Mouse (Mus musculus): ENCODE data around the gene Stk39. TPM values are rescaled to one million over a fixed set of nuclear protein-coding genes. Genes with fewer than 3 reads are reported as not detected.

The Stk39 gene
- polyA plus RNA-seq, 1 experiment from 2014 or later = 5.9 TPM

DNA sequence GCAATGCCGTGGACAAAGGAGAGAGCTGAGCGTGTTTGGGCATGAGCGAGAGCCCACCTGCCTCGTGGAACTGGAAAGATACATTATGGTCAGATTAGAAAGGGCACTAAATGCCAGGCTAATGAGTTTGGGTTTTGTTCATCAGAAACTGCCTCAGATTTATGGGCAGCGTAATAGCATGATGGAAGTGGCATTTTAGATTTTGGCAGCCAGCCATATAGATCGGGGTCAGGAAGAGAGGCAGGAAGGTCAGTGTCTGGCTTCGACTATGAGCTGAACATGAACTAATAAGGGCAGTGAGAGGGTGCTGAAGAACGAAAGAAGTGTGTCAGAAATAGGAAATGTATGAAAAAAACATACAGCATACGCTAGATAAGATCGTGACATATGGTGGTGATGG, 300.8 kb downstream of the Stk39 start:
- Histone ChIP-seq H3K4me2 (no peak overlapping the region), H3K9ac (no peak overlapping the region), H3K4me3 (no peak overlapping the region), H3K27ac (no peak overlapping the region), H3K4me1 (no peaks in the 10 kb centered on the region), H3K27me3 (replicated peaks) (no peaks in the 10 kb centered on the region), H3K36me3 (no peaks in the 10 kb centered on the region), H3K9me3 (replicated peaks) (no peaks in the 10 kb centered on the region)
- WGBS (ENCODE audit: insufficient replicate concordance) = 73% methylated on average over 10 of the region's 10 CpGs
- no peak for ATAC-seq

DNA sequence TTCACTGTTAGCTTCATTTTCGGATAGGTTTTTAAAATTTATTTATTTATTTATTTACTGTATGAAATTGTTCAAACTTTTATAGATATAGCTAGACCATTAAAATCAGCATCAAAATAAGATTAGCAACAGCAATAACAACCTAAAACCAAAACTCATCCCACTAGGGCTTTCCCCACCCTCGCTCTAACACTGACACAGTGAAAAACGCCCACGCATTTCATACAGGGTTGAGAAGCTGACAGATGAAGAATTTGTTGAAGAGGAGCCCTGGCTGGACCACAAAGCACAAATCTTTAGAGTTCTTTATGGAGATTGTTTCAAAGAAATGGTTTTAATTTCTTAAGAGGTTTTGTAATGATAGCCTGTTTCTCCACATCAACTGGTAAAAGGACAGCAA, 310.1 kb downstream of the Stk39 start:
- no peak overlapping the region for H3K9ac ChIP-seq
- no peaks in the 10 kb centered on the region for H3K4me1 ChIP-seq
- H3K27me3 ChIP-seq (replicated peaks) = no peaks in the 10 kb centered on the region
- no peaks in the 10 kb centered on the region for H3K36me3 ChIP-seq
- 57% methylated on average over 4 of the region's 4 CpGs for WGBS (ENCODE audit: insufficient replicate concordance)
- no peak overlapping the region for H3K4me2 ChIP-seq
- H3K9me3 ChIP-seq (replicated peaks) = no peaks in the 10 kb centered on the region
- ATAC-seq = no peak
- no peak overlapping the region for H3K27ac ChIP-seq
- H3K4me3 ChIP-seq = no peak overlapping the region

- H3K36me3 ChIP-seq = no peaks in the 10 kb centered on the region
- H3K27ac ChIP-seq = no peak overlapping the region
- H3K9me3 ChIP-seq (replicated peaks) = no peaks in the 10 kb centered on the region
- no peak overlapping the region for H3K4me3 ChIP-seq
- H3K27me3 ChIP-seq (replicated peaks) = no peaks in the 10 kb centered on the region
- H3K4me2 ChIP-seq = no peak overlapping the region
- 78% methylated on average over 2 of the region's 2 CpGs for WGBS (ENCODE audit: insufficient replicate concordance)
- no peak overlapping the region for H3K9ac ChIP-seq
- ATAC-seq = no peak
- H3K4me1 ChIP-seq = no peaks in the 10 kb centered on the region
Observed at GRCm38 (mm10) chr2:68160566-68160965, 311.5 kb downstream of the Stk39 start.

Other genes with a start within 250 kb of the Stk39 start
- not detected in 2 replicates for gene 4933409G03Rik, start 110.1 kb upstream of the Stk39 start, polyA plus RNA-seq (2016; fragmentation: Nextera tagmentation; extraction: Ambion mirVana)
- gene 4932414N04Rik, start 184.2 kb upstream of the Stk39 start, polyA plus RNA-seq (2016; fragmentation: Nextera tagmentation; extraction: Ambion mirVana) = not detected in 2 replicates

Measured in liver, embryonic 12.5 days (tissue).